Mouse (Mus musculus): ENCODE data around the gene Hoxc10.

DNA sequence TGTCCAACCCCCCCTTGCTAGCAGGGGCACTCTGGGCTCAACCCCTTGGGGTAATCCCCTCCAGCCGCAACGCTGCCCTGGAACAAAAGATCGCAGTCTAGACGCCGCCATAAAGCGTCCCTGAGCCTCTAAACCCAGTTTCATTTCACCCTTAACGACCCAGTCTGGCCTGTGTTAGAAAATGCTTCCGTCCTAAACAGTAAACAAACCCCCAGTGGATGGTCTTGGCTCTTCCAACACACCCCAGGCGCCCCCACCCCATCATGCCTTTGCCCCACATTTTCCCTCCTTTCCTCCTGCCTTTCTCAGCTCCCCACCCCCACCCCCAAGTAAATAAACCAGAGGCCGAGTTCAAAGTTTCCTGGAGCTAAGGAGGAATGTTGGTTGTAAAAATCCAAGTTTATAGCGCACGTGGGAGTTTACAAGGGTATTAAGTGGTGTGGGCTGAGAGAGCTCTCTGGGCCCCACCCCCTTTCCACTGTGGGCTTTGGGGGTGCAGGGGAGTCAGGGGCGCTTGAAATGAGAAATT is 6.9 kb upstream of the Hoxc10 start:
- TF ChIP-seq CTCF (IDR thresholded peaks at IDR 0.05; ENCODE audit: low read depth), result no peak
- TF ChIP-seq EP300 (IDR thresholded peaks at IDR 0.05; ENCODE audit: low read depth), result no peak

All from liver, postnatal 0 days (tissue).